Mouse (Mus musculus) lung, adult 2 months (tissue): ENCODE data around the gene Mnt. TPM values are rescaled to one million over a fixed set of nuclear protein-coding genes. Genes with fewer than 3 reads are reported as not detected.
A peak's percentile ranks its signal among the peaks of the same experiment; 100 is the strongest.

Experiments used
- DNase-seq: peaks from one replicate; pipeline ENCODE4 v3.0.0; 2022
- H3K4me1 ChIP-seq: fragments of 200-500 bp; 2 replicates; pipeline ENCODE4 v1.6.1; 2011; ENCODE audit warnings: low read length; ENCODE audit not compliant: control insufficient read depth, insufficient read depth
- H3K4me3 ChIP-seq: fragments of 200-500 bp; replicated peaks from 2 replicates; pipeline ENCODE3; 2011; ENCODE audit warnings: low read depth, mild to moderate bottlenecking, control low read depth, low read length; ENCODE audit errors: extremely low read depth
- CTCF ChIP-seq: fragments of 200-500 bp; IDR thresholded peaks from 2 replicates; pipeline ENCODE4 v1.5.1; 2011; ENCODE audit warnings: mild to moderate bottlenecking, low read length, control low read depth; ENCODE audit not compliant: insufficient read depth
- POLR2A ChIP-seq: fragments of 200-500 bp; IDR thresholded peaks from 2 replicates; pipeline ENCODE4 v1.6.1; 2011; ENCODE audit warnings: low read depth, mild to moderate bottlenecking, control low read depth, low read length, borderline replicate concordance; ENCODE audit errors: extremely low read depth
- WGBS: fragments of 180-500 bp; shearing (Covaris S2); methylation state at CpG from one replicate; pipeline ENCODE4 v1.1.7; 2018; 5-methylcytosine and 5-hydroxymethylcytosine counted together
- polyA plus RNA-seq: library from polyadenylated mRNA; depleted of rRNA; stranded (reverse); fragments of >200 nt; gene quantifications from 2 replicates; pipeline ENCODE4 v1.2.3, GENCODE M21; 2012

Mnt gene
- polyA plus RNA-seq, 1 experiment, result 22.2 TPM

GRCm38 (mm10) chr11:74837694-74838431 lies 7.1 kb downstream of the Mnt start:
- TF ChIP-seq CTCF (no peak), POLR2A (no peak)
- peak; percentile 95 for DNase-seq
- peaks cover 22% of the 10 kb centered on the region for H3K4me1 ChIP-seq
- WGBS, result under 1% methylated on average over 54 of the region's 54 CpGs
- peak overlapping the region; percentile 63 for H3K4me3 ChIP-seq

GRCm38 (mm10) chr11:74838441-74838840 lies 7.7 kb downstream of the Mnt start:
- DNase-seq, result peak; percentile 92
- Histone ChIP-seq H3K4me3 (peak overlapping the region; percentile 63), H3K4me1 (peaks cover 19% of the 10 kb centered on the region)
- TF ChIP-seq CTCF (no peak), POLR2A (no peak; the same call in 1 of the 2 replicates)
- under 1% methylated on average over 35 of the region's 35 CpGs for WGBS

GRCm38 (mm10) chr11:74838971-74839370 lies 8.3 kb downstream of the Mnt start:
- DNase-seq, result peak; percentile 36
- no peak overlapping the region for H3K4me3 ChIP-seq
- WGBS, result 2% methylated on average over 6 of the region's 6 CpGs
- TF ChIP-seq CTCF (no peak), POLR2A (no peak)
- H3K4me1 ChIP-seq, result peaks cover 15% of the 10 kb centered on the region

- TF ChIP-seq CTCF (no peak), POLR2A (no peak)
- no peak overlapping the region for H3K4me3 ChIP-seq
- no peak for DNase-seq
- H3K4me1 ChIP-seq, result peaks cover 6% of the 10 kb centered on the region
- WGBS, result 89% methylated on average over 19 of the region's 19 CpGs
Measured at GRCm38 (mm10) chr11:74839860-74840715, 9.4 kb downstream of the Mnt start.

GRCm38 (mm10) chr11:74840739-74841138 lies 10.0 kb downstream of the Mnt start:
- whole genome bisulfite sequencing, result 87% methylated on average over 8 of the region's 8 CpGs
- no peak for DNase-seq

GRCm38 (mm10) chr11:74841366-74841765 lies 10.6 kb downstream of the Mnt start:
- WGBS, result 90% methylated on average over 9 of the region's 9 CpGs
- TF ChIP-seq CTCF (no peak), POLR2A (no peak)
- H3K4me3 ChIP-seq, result no peak overlapping the region
- peaks cover 6% of the 10 kb centered on the region for H3K4me1 ChIP-seq
- DNase-seq, result no peak

More at GRCm38 (mm10) chr11:74840739-74841138, 10.0 kb downstream of the Mnt start:
- Histone ChIP-seq H3K4me3 (no peak overlapping the region), H3K4me1 (peaks cover 6% of the 10 kb centered on the region)
- TF ChIP-seq POLR2A (no peak), CTCF (no peak)

- Histone ChIP-seq H3K4me3 (no peak overlapping the region), H3K4me1 (peaks cover 6% of the 10 kb centered on the region)
- TF ChIP-seq POLR2A, result no peak
- TF ChIP-seq CTCF, result no peak
- 80% methylated on average over 13 of the region's 13 CpGs for WGBS
- no peak for DNase-seq
Measured at GRCm38 (mm10) chr11:74842045-74842444, 11.3 kb downstream of the Mnt start.

GRCm38 (mm10) chr11:74842656-74843434 lies 12.1 kb downstream of the Mnt start:
- no peak overlapping the region for H3K4me3 ChIP-seq
- WGBS, result 79% methylated on average over 21 of the region's 22 CpGs
- DNase-seq, result no peak
- peaks cover 2% of the 10 kb centered on the region for H3K4me1 ChIP-seq
- TF ChIP-seq CTCF (no peak), POLR2A (no peak)

GRCm38 (mm10) chr11:74843435-74843714 lies 12.7 kb downstream of the Mnt start:
- peaks cover 2% of the 10 kb centered on the region for H3K4me1 ChIP-seq
- no peak overlapping the region for H3K4me3 ChIP-seq
- no peak for DNase-seq
- no peak for TF ChIP-seq POLR2A
- TF ChIP-seq CTCF, result no peak
- 46% methylated on average over 2 of the region's 2 CpGs for WGBS
